In genomic region chr9:116426269-116426999, GRCm38 (mm10) we compare ENCODE assay signal across 9 mouse cellular contexts.
DNase-seq lines count a peak whose midpoint lies in the region; ATAC-seq and TF ChIP-seq lines count a peak whose summit lies in the region.
"Had no signal": no experiment of that assay in that cellular context is flagged by ENCODE, and none has a peak within 500 bp of the region (broad histone marks: within the 10 kb centered on the region; RNA-seq: fewer than 3 reads in every experiment).

No protein-coding gene starts in this region.

- H3K9ac ChIP-seq in lung, postnatal 0 days (replicated peaks; ENCODE audit: low read depth): no peak overlapping the region
- H3K9ac ChIP-seq: lung, embryonic 15.5 days had no signal

- 53% methylated on average over 19 of the region's 19 CpGs for WGBS in cerebellum, adult 2 months
- 47% methylated on average over 19 of the region's 19 CpGs for WGBS in lung, postnatal 0 days
- 47% methylated on average over 19 of the region's 19 CpGs for WGBS in small intestine, adult 2 months

- peak; percentile 78; the same call in 1 of the 2 replicates for TF ChIP-seq CTCF in cerebellum, adult 2 months (IDR thresholded peaks at IDR 0.05; ENCODE audit: borderline replicate concordance, insufficient read depth, low read depth, low read length)
- TF ChIP-seq CTCF in layer of hippocampus, adult 2 months (conservative IDR thresholded peaks at IDR 0.05): peak; percentile 95
- peak; percentile 83 for TF ChIP-seq CTCF in lung, postnatal 0 days (IDR thresholded peaks at IDR 0.05)
- TF ChIP-seq CTCF in small intestine, adult 2 months (IDR thresholded peaks at IDR 0.05; ENCODE audit: extremely low read depth, insufficient read length, insufficient replicate concordance, low read depth, low read length): peak; percentile 85; the same call in 1 of the 2 replicates

- no peak for TF ChIP-seq POLR2A in cerebellum, adult 2 months (IDR thresholded peaks at IDR 0.05; ENCODE audit: borderline replicate concordance, insufficient read depth, low read length)
- TF ChIP-seq POLR2A in small intestine, adult 2 months (IDR thresholded peaks at IDR 0.05; ENCODE audit: low read depth, low read length): no peak

- H3K36me3 ChIP-seq in lung, postnatal 0 days (ENCODE audit: insufficient read depth, low read length): no peaks in the 10 kb centered on the region
- H3K36me3 ChIP-seq in small intestine, adult 2 months (ENCODE audit: control insufficient read depth, insufficient read depth, low read length): no peaks in the 10 kb centered on the region
- H3K36me3 ChIP-seq: lung, embryonic 15.5 days had no signal

- H3K4me2 ChIP-seq in lung, postnatal 0 days (replicated peaks; ENCODE audit: low read depth, low read length): no peak overlapping the region
- H3K4me2 ChIP-seq: lung, embryonic 15.5 days had no signal

- no peak overlapping the region for H3K4me3 ChIP-seq in cerebellum, adult 2 months (replicated peaks; ENCODE audit: insufficient read depth, low read depth, low read length)
- H3K4me3 ChIP-seq in layer of hippocampus, adult 2 months: no peak overlapping the region
- H3K4me3 ChIP-seq in lung, postnatal 0 days (ENCODE audit: low read depth, low read length): no peak overlapping the region
- no peak overlapping the region for H3K4me3 ChIP-seq in small intestine, adult 2 months (ENCODE audit: low read depth, low read length)
- H3K4me3 ChIP-seq: lung, embryonic 15.5 days had no signal

- H3K27ac ChIP-seq in cerebellum, adult 2 months (ENCODE audit: insufficient read depth, low read length): no peak overlapping the region
- no peak overlapping the region for H3K27ac ChIP-seq in layer of hippocampus, adult 2 months
- H3K27ac ChIP-seq in lung, postnatal 0 days (ENCODE audit: low read length): no peak overlapping the region
- no peak overlapping the region for H3K27ac ChIP-seq in small intestine, adult 2 months (ENCODE audit: insufficient read depth, low read depth, low read length)
- H3K27ac ChIP-seq: lung, embryonic 15.5 days had no signal

- ATAC-seq in lung, postnatal 0 days: no peak
- ATAC-seq in activated CD4-positive, CD25-positive, alpha-beta regulatory T cell, adult 4 months: no peak

- DNase-seq in 416B (ENCODE audit: low read depth) (peak; percentile 62), ES-CJ7 (ENCODE audit: low read depth, low spot score) (peak; percentile 84)
- DNase-seq in cerebellum, adult 2 months: peak; percentile 47 to 67
- DNase-seq in gastrocnemius, postnatal 10 days: peak; percentile 92
- DNase-seq in layer of hippocampus, adult 2 months (ENCODE audit: low spot score in 2 of 2): peak; percentile 69 to 88
- DNase-seq in lung, postnatal 0 days (ENCODE audit: low spot score): peak; percentile 75

- TF ChIP-seq EP300 in lung, postnatal 0 days (IDR thresholded peaks at IDR 0.05): no peak

- H3K4me1 ChIP-seq in cerebellum, adult 2 months (ENCODE audit: control insufficient read depth, insufficient read depth, low read length): no peaks in the 10 kb centered on the region
- no peaks in the 10 kb centered on the region for H3K4me1 ChIP-seq in lung, postnatal 0 days (ENCODE audit: insufficient read depth, low read depth, low read length)
- H3K4me1 ChIP-seq in small intestine, adult 2 months (ENCODE audit: control insufficient read depth, insufficient read depth, insufficient read length, low read length): no peaks in the 10 kb centered on the region

- no peaks in the 10 kb centered on the region; the same call in 1 of the 2 replicates for H3K27me3 ChIP-seq in cerebellum, adult 2 months (ENCODE audit: control insufficient read depth, insufficient read depth, low read length)
- H3K27me3 ChIP-seq in lung, postnatal 0 days (replicated peaks; ENCODE audit: insufficient read depth, low read length): no peaks in the 10 kb centered on the region
- H3K27me3 ChIP-seq in small intestine, adult 2 months (ENCODE audit: control insufficient read depth, insufficient read depth, low read length): no peaks in the 10 kb centered on the region
- H3K27me3 ChIP-seq: lung, embryonic 15.5 days had no signal

- no peaks in the 10 kb centered on the region for H3K9me3 ChIP-seq in lung, postnatal 0 days (ENCODE audit: low read length)
- H3K9me3 ChIP-seq: lung, embryonic 15.5 days had no signal
